Mouse (Mus musculus) CD4-positive, CD25-positive, alpha-beta regulatory T cell, adult 4 months (primary cell): Measurements from ENCODE around the gene Ppp4r2. TPM values are rescaled to one million over a fixed set of nuclear protein-coding genes. Genes with fewer than 3 reads are reported as not detected.
A peak's percentile ranks its signal among the peaks of the same experiment; 100 is the strongest.
"Not testable (repeated sequence)": the region's sequence is repeated elsewhere in the genome, so short reads cannot be mapped to it uniquely, and the experiment has no call there.

ENCODE experiments used
- ATAC-seq: one replicate; pipeline ENCODE4 v1.8.0; 2017
- polyA plus RNA-seq, 2 experiments: library from polyadenylated mRNA; unstranded; fragments of 100-300 nt; shearing (Covaris generic); gene quantifications; one replicate each; pipeline ENCODE4 v1.2.1; 2017

The Ppp4r2 gene
- polyA plus RNA-seq, 2 experiments from 2014 or later = 23.9 to 41.8 TPM

- ATAC-seq = no peak
Observed at GRCm38 (mm10) chr6:100831751-100832150, 1.7 kb upstream of the Ppp4r2 start.

- peak; percentile 42 for ATAC-seq
Observed at GRCm38 (mm10) chr6:100833811-100834481, 524 bp downstream of the Ppp4r2 start.

- no peak for ATAC-seq
Observed at GRCm38 (mm10) chr6:100834489-100835160, 1.2 kb downstream of the Ppp4r2 start.

- ATAC-seq = peak; percentile 68
Observed at GRCm38 (mm10) chr6:100845058-100845457, 11.6 kb downstream of the Ppp4r2 start.

GRCm38 (mm10) chr6:100847264-100847663 lies 13.8 kb downstream of the Ppp4r2 start:
- ATAC-seq = no peak

- peak; percentile 62 for ATAC-seq
Observed at GRCm38 (mm10) chr6:100848682-100849375, 15.4 kb downstream of the Ppp4r2 start.

GRCm38 (mm10) chr6:100850671-100851081 lies 17.3 kb downstream of the Ppp4r2 start:
- ATAC-seq = no peak

- ATAC-seq = no peak
Observed at GRCm38 (mm10) chr6:100851083-100851482, 17.7 kb downstream of the Ppp4r2 start.

GRCm38 (mm10) chr6:100865321-100865720 lies 31.9 kb downstream of the Ppp4r2 start:
- no peak for ATAC-seq

GRCm38 (mm10) chr6:100865788-100866187 lies 32.4 kb downstream of the Ppp4r2 start:
- peak; percentile 71 for ATAC-seq

GRCm38 (mm10) chr6:100866246-100866645 lies 32.8 kb downstream of the Ppp4r2 start:
- not testable (repeated sequence) for ATAC-seq

- no peak for ATAC-seq
Observed at GRCm38 (mm10) chr6:100868863-100869262, 35.4 kb downstream of the Ppp4r2 start.

GRCm38 (mm10) chr6:100869909-100870308 lies 36.5 kb downstream of the Ppp4r2 start:
- ATAC-seq = no peak

GRCm38 (mm10) chr6:100873191-100873590 lies 39.8 kb downstream of the Ppp4r2 start:
- no peak for ATAC-seq

GRCm38 (mm10) chr6:100875862-100876623 lies 42.6 kb downstream of the Ppp4r2 start:
- peak; percentile 83 for ATAC-seq

- no peak for ATAC-seq
Observed at GRCm38 (mm10) chr6:100876624-100877017, 43.2 kb downstream of the Ppp4r2 start.

GRCm38 (mm10) chr6:100878546-100878945 lies 45.1 kb downstream of the Ppp4r2 start:
- ATAC-seq = no peak

- no peak for ATAC-seq
Observed at GRCm38 (mm10) chr6:100879607-100880006, 46.2 kb downstream of the Ppp4r2 start.

GRCm38 (mm10) chr6:100881657-100882056 lies 48.2 kb downstream of the Ppp4r2 start:
- no peak for ATAC-seq

- ATAC-seq = peak; percentile 41
Observed at GRCm38 (mm10) chr6:100882381-100883213, 49.2 kb downstream of the Ppp4r2 start.

GRCm38 (mm10) chr6:100883233-100883632 lies 49.8 kb downstream of the Ppp4r2 start:
- peak; percentile 64 for ATAC-seq
